Mouse (Mus musculus): ENCODE measurements around the gene Mixl1. TPM values are rescaled to one million over a fixed set of nuclear protein-coding genes. Genes with fewer than 3 reads are reported as not detected.

Gene Mixl1
- not detected in 2 replicates for polyA plus RNA-seq (2016; fragmentation: Nextera tagmentation; extraction: Ambion mirVana)

GRCm38 (mm10) chr1:180696626-180697352 lies at the start of gene Mixl1:
Mixl1 (minus strand) TSS chr1:180697034.
- WGBS = 1% methylated on average over 74 of the region's 79 CpGs
- no peaks in the 10 kb centered on the region for H3K9me3 ChIP-seq
- no peak within 1 kb of the TSS for H3K9ac ChIP-seq
- peak within 1 kb of the TSS; percentile 62 for H3K4me2 ChIP-seq
- peak within 1 kb of the TSS; percentile 44 for H3K4me3 ChIP-seq (replicated peaks)
- peaks cover 61% of the 10 kb centered on the region for H3K27me3 ChIP-seq
- no peak for ATAC-seq (ENCODE audit: low FRiP score)
- H3K36me3 ChIP-seq (replicated peaks) = peaks cover 1% of the 10 kb centered on the region
- peaks cover 14% of the 10 kb centered on the region for H3K4me1 ChIP-seq
- no peak within 1 kb of the TSS for H3K27ac ChIP-seq

- peaks cover 29% of the 10 kb centered on the region for H3K4me1 ChIP-seq
- H3K9ac ChIP-seq = no peak overlapping the region
- peaks cover 1% of the 10 kb centered on the region for H3K36me3 ChIP-seq (replicated peaks)
- no peaks in the 10 kb centered on the region for H3K27me3 ChIP-seq
- ATAC-seq (ENCODE audit: low FRiP score) = no peak
- WGBS = 98% methylated on average over 3 of the region's 3 CpGs
- no peak overlapping the region for H3K4me3 ChIP-seq (replicated peaks)
- no peak overlapping the region for H3K27ac ChIP-seq
- no peak overlapping the region for H3K4me2 ChIP-seq
- no peaks in the 10 kb centered on the region for H3K9me3 ChIP-seq
These were observed 32.4 kb upstream of the Mixl1 start for GRCm38 (mm10) chr1:180729231-180729630.

- Histone ChIP-seq H3K36me3 (replicated peaks) (no peaks in the 10 kb centered on the region), H3K27me3 (no peaks in the 10 kb centered on the region), H3K4me3 (replicated peaks) (peak overlapping the region; percentile 85), H3K4me1 (peaks cover 29% of the 10 kb centered on the region), H3K27ac (peak overlapping the region; percentile 91), H3K4me2 (peak overlapping the region; percentile 83), H3K9ac (peak overlapping the region; percentile 91), H3K9me3 (no peaks in the 10 kb centered on the region)
- WGBS = under 1% methylated on average over 41 of the region's 42 CpGs
- ATAC-seq (ENCODE audit: low FRiP score) = peak; percentile 78
These were observed 29.3 kb upstream of the Mixl1 start for GRCm38 (mm10) chr1:180726183-180726582.

- Histone ChIP-seq H3K9me3 (no peaks in the 10 kb centered on the region), H3K4me1 (peaks cover 29% of the 10 kb centered on the region), H3K4me3 (replicated peaks) (peak within 1 kb of the TSS; percentile 85), H3K27me3 (no peaks in the 10 kb centered on the region), H3K36me3 (replicated peaks) (no peaks in the 10 kb centered on the region), H3K9ac (peak within 1 kb of the TSS; percentile 91), H3K27ac (peak within 1 kb of the TSS; percentile 91), H3K4me2 (peak within 1 kb of the TSS; percentile 83)
- peak; percentile 93 for ATAC-seq (ENCODE audit: low FRiP score)
- under 1% methylated on average over 39 of the region's 52 CpGs for WGBS
These were observed 28.9 kb upstream of the Mixl1 start, which contains the start of gene Acbd3 for GRCm38 (mm10) chr1:180725704-180726179. Acbd3 (plus strand) TSS chr1:180726043.

GRCm38 (mm10) chr1:180723701-180724238 lies 26.9 kb upstream of the Mixl1 start:
- H3K4me2 ChIP-seq = no peak overlapping the region
- no peaks in the 10 kb centered on the region for H3K9me3 ChIP-seq
- H3K4me1 ChIP-seq = peaks cover 25% of the 10 kb centered on the region
- H3K9ac ChIP-seq = no peak overlapping the region
- H3K36me3 ChIP-seq (replicated peaks) = no peaks in the 10 kb centered on the region
- 66% methylated on average over 1 of the region's 1 CpGs for WGBS
- H3K27ac ChIP-seq = no peak overlapping the region
- no peak for ATAC-seq (ENCODE audit: low FRiP score)
- H3K4me3 ChIP-seq (replicated peaks) = no peak overlapping the region
- H3K27me3 ChIP-seq = no peaks in the 10 kb centered on the region

GRCm38 (mm10) chr1:180722608-180723007 lies 25.8 kb upstream of the Mixl1 start:
- H3K4me3 ChIP-seq (replicated peaks) = no peak overlapping the region
- no peak for ATAC-seq (ENCODE audit: low FRiP score)
- no peak overlapping the region for H3K27ac ChIP-seq
- H3K4me1 ChIP-seq = peaks cover 17% of the 10 kb centered on the region
- H3K27me3 ChIP-seq = no peaks in the 10 kb centered on the region
- 64% methylated on average over 1 of the region's 1 CpGs for WGBS
- no peak overlapping the region for H3K4me2 ChIP-seq
- no peaks in the 10 kb centered on the region for H3K36me3 ChIP-seq (replicated peaks)
- no peak overlapping the region for H3K9ac ChIP-seq
- H3K9me3 ChIP-seq = no peaks in the 10 kb centered on the region

- ATAC-seq (ENCODE audit: low FRiP score) = 0 out of 2 replicates have a peak, but pooled peaks have one; percentile 23
- 40% methylated on average over 5 of the region's 5 CpGs for WGBS
- no peaks in the 10 kb centered on the region for H3K27me3 ChIP-seq
These were observed 23.3 kb upstream of the Mixl1 start for GRCm38 (mm10) chr1:180719951-180720689.

GRCm38 (mm10) chr1:180719483-180719882 lies 22.6 kb upstream of the Mixl1 start:
- no peaks in the 10 kb centered on the region for H3K36me3 ChIP-seq (replicated peaks)
- no peak overlapping the region for H3K4me2 ChIP-seq
- H3K9ac ChIP-seq = no peak overlapping the region
- H3K9me3 ChIP-seq = no peaks in the 10 kb centered on the region
- H3K27ac ChIP-seq = no peak overlapping the region
- H3K4me1 ChIP-seq = no peaks in the 10 kb centered on the region
- 91% methylated on average over 6 of the region's 6 CpGs for WGBS
- no peak for ATAC-seq (ENCODE audit: low FRiP score)
- no peak overlapping the region for H3K4me3 ChIP-seq (replicated peaks)
- H3K27me3 ChIP-seq = no peaks in the 10 kb centered on the region

More at GRCm38 (mm10) chr1:180719951-180720689, 23.3 kb upstream of the Mixl1 start:
- Histone ChIP-seq H3K27ac (no peak overlapping the region), H3K4me1 (peaks cover 3% of the 10 kb centered on the region; the same call in 1 of the 2 replicates), H3K36me3 (replicated peaks) (no peaks in the 10 kb centered on the region), H3K9ac (no peak overlapping the region), H3K4me3 (replicated peaks) (no peak overlapping the region), H3K4me2 (no peak overlapping the region), H3K9me3 (no peaks in the 10 kb centered on the region)

GRCm38 (mm10) chr1:180718756-180719155 lies 21.9 kb upstream of the Mixl1 start:
- WGBS = 80% methylated on average over 5 of the region's 5 CpGs
- H3K27ac ChIP-seq = no peak overlapping the region
- ATAC-seq (ENCODE audit: low FRiP score) = no peak

GRCm38 (mm10) chr1:180708935-180709776 lies 12.3 kb upstream of the Mixl1 start:
- no peak overlapping the region for H3K4me3 ChIP-seq (replicated peaks)

More at GRCm38 (mm10) chr1:180718756-180719155, 21.9 kb upstream of the Mixl1 start:
- H3K4me2 ChIP-seq = no peak overlapping the region
- no peaks in the 10 kb centered on the region for H3K27me3 ChIP-seq
- no peaks in the 10 kb centered on the region for H3K4me1 ChIP-seq
- no peaks in the 10 kb centered on the region for H3K9me3 ChIP-seq
- no peak overlapping the region for H3K4me3 ChIP-seq (replicated peaks)
- H3K36me3 ChIP-seq (replicated peaks) = no peaks in the 10 kb centered on the region
- no peak overlapping the region for H3K9ac ChIP-seq

GRCm38 (mm10) chr1:180707813-180708212 lies 11.0 kb upstream of the Mixl1 start:
- no peaks in the 10 kb centered on the region for H3K36me3 ChIP-seq (replicated peaks)
- WGBS = 82% methylated on average over 3 of the region's 3 CpGs
- H3K4me1 ChIP-seq = no peaks in the 10 kb centered on the region
- no peak overlapping the region for H3K27ac ChIP-seq
- H3K4me3 ChIP-seq (replicated peaks) = no peak overlapping the region
- no peak for ATAC-seq (ENCODE audit: low FRiP score)
- H3K27me3 ChIP-seq = no peaks in the 10 kb centered on the region
- no peaks in the 10 kb centered on the region for H3K9me3 ChIP-seq
- no peak overlapping the region for H3K9ac ChIP-seq
- H3K4me2 ChIP-seq = no peak overlapping the region

More at GRCm38 (mm10) chr1:180708935-180709776, 12.3 kb upstream of the Mixl1 start:
- no peak for ATAC-seq (ENCODE audit: low FRiP score)
- Histone ChIP-seq H3K4me1 (no peaks in the 10 kb centered on the region), H3K27ac (no peak overlapping the region), H3K4me2 (no peak overlapping the region), H3K9me3 (no peaks in the 10 kb centered on the region), H3K27me3 (no peaks in the 10 kb centered on the region), H3K36me3 (replicated peaks) (no peaks in the 10 kb centered on the region), H3K9ac (no peak overlapping the region)
- 80% methylated on average over 14 of the region's 14 CpGs for WGBS
